Mouse (Mus musculus) midbrain, embryonic 13.5 days (tissue): ENCODE measurements at regions not wholly inside any gene's neighbourhood (a gene's known extent, or its start where the extent isn't known, plus 50 kb on each side); places are given as distances from the start of the nearest gene placed in this dataset.

ENCODE experiments used
- ATAC-seq: fragments of 200-750 bp; cut with Nextera tagmentation; 2 replicates; pipeline ENCODE4 v1.8.0; 2017; ENCODE audit warnings: mild to moderate bottlenecking, moderate TSS enrichment, moderate library complexity
- H3K27ac ChIP-seq: fragments of 300-500 bp; sonication (generic); 2 replicates; pipeline ENCODE4 v1.5.1; 2015; ENCODE audit warnings: inconsistent platforms, mild to moderate bottlenecking, moderate library complexity
- H3K27me3 ChIP-seq: fragments of 300-500 bp; sonication (generic); 2 replicates; pipeline ENCODE4 v1.6.1; 2015; ENCODE audit warnings: mild to moderate bottlenecking, inconsistent platforms
- H3K36me3 ChIP-seq: fragments of 300-500 bp; sonication (generic); 2 replicates; pipeline ENCODE4 v1.6.1; 2015; ENCODE audit warnings: mild to moderate bottlenecking, inconsistent platforms
- H3K4me1 ChIP-seq: fragments of 300-500 bp; sonication (generic); replicated peaks from 2 replicates; pipeline ENCODE4 v1.6.1; 2015; ENCODE audit warnings: inconsistent platforms
- H3K4me2 ChIP-seq: fragments of 300-500 bp; sonication (generic); replicated peaks from 2 replicates; pipeline ENCODE4 v1.6.1; 2015; ENCODE audit warnings: moderate library complexity, mild to moderate bottlenecking, inconsistent platforms
- H3K4me3 ChIP-seq: fragments of 300-500 bp; sonication (generic); replicated peaks from 2 replicates; pipeline ENCODE4 v1.5.1; 2015; ENCODE audit warnings: mild to moderate bottlenecking, inconsistent platforms
- H3K9ac ChIP-seq: fragments of 300-500 bp; sonication (generic); replicated peaks from 2 replicates; pipeline ENCODE4 v1.6.1; 2015; ENCODE audit warnings: mild to moderate bottlenecking, inconsistent platforms
- H3K9me3 ChIP-seq: fragments of 300-500 bp; sonication (generic); 2 replicates; pipeline ENCODE4 v1.6.1; 2016; ENCODE audit warnings: mild to moderate bottlenecking, inconsistent platforms
- WGBS: fragments of 180-500 bp; shearing (Covaris S2); methylation state at CpG from one replicate; pipeline ENCODE4 v1.1.7; 2015; 5-methylcytosine and 5-hydroxymethylcytosine counted together

DNA sequence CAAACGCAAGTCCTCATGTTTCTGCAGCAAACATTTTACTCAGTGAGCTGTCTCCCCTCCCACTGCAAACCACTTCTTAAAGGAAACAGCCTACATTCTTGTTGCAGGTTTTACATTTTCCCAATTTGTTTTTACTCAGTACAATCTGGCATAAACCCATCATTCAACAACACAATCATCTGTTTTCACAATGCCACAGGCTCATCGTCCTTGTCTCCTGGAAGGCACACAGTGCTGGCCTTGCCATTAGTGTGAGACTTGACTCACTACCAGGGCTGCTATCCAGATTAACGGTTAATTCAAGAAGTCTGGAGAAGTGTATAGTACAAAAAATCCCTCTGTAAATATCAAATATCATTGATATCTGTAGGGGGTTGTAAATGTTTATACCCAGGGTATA lies 2006.3 kb upstream of the 5930422O12Rik start:
- WGBS, result 75% methylated on average over 3 of the region's 3 CpGs
- H3K36me3 ChIP-seq, result no peaks in the 10 kb centered on the region

GRCm38 (mm10) chr8:31427706-31428105 lies 2000.8 kb upstream of the 5930422O12Rik start:
- H3K4me1 ChIP-seq, result no peaks in the 10 kb centered on the region
- WGBS, result 90% methylated on average over 4 of the region's 4 CpGs
- H3K9ac ChIP-seq, result no peak overlapping the region
- no peak overlapping the region for H3K27ac ChIP-seq
- H3K4me3 ChIP-seq, result no peak overlapping the region
- no peaks in the 10 kb centered on the region for H3K9me3 ChIP-seq
- no peaks in the 10 kb centered on the region for H3K36me3 ChIP-seq
- no peak for ATAC-seq
- H3K27me3 ChIP-seq, result no peaks in the 10 kb centered on the region
- no peak overlapping the region for H3K4me2 ChIP-seq

More for the DNA sequence above, 2006.3 kb upstream of the 5930422O12Rik start:
- Histone ChIP-seq H3K9ac (no peak overlapping the region), H3K27me3 (no peaks in the 10 kb centered on the region), H3K4me3 (no peak overlapping the region), H3K4me1 (no peaks in the 10 kb centered on the region), H3K4me2 (no peak overlapping the region), H3K9me3 (no peaks in the 10 kb centered on the region), H3K27ac (no peak overlapping the region)
- no peak for ATAC-seq

DNA sequence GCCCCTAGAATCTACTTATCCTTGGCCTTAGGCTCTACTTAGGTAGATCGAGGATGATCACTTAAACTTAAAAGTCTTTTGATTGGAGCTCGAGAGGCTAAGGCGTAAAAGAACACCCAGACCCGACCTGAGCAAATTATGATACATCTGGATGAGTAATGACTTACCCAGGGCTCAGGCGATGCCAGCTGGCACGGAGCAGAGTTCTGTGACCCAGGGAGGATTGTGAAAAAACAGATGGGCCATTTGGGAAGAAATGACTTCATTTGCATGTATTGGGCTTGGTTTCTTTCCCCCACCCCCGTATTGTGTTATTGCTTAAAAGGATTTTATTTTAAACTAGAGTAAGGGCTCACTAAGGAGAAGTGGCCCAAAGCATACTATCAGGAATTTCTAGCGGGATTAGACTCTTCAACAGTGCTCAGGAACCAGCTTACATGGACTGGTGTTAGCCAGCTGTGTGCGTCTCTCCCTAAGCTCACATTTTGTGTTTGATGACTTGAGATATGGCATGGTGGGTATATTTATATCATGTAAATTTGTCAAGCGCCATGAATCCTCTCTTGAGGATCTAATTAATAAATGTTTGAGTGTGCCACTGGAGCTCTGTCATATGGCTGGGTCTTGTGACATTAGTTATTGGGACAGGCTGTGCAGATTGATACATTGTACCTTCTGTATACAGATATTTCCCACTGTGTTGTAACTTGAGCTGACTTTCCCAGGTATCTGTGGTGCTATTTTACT lies 1991.9 kb upstream of the 5930422O12Rik start:
- Histone ChIP-seq H3K27ac (no peak overlapping the region), H3K9me3 (no peaks in the 10 kb centered on the region), H3K4me1 (no peaks in the 10 kb centered on the region), H3K4me2 (no peak overlapping the region), H3K27me3 (no peaks in the 10 kb centered on the region), H3K36me3 (no peaks in the 10 kb centered on the region), H3K4me3 (no peak overlapping the region), H3K9ac (no peak overlapping the region)
- WGBS, result 88% methylated on average over 10 of the region's 10 CpGs
- ATAC-seq, result no peak

- 11% methylated on average over 1 of the region's 1 CpGs for WGBS
- H3K4me1 ChIP-seq, result peaks cover 5% of the 10 kb centered on the region; the same call in 1 of the 2 replicates
- H3K36me3 ChIP-seq, result no peaks in the 10 kb centered on the region
- no peaks in the 10 kb centered on the region for H3K27me3 ChIP-seq
- H3K9me3 ChIP-seq, result no peaks in the 10 kb centered on the region
- H3K27ac ChIP-seq, result no peak overlapping the region
- no peak overlapping the region for H3K4me3 ChIP-seq
- H3K4me2 ChIP-seq, result no peak overlapping the region
- ATAC-seq, result no peak
- no peak overlapping the region for H3K9ac ChIP-seq
Measured at GRCm38 (mm10) chr8:31444834-31445233, 1983.7 kb upstream of the 5930422O12Rik start.

DNA sequence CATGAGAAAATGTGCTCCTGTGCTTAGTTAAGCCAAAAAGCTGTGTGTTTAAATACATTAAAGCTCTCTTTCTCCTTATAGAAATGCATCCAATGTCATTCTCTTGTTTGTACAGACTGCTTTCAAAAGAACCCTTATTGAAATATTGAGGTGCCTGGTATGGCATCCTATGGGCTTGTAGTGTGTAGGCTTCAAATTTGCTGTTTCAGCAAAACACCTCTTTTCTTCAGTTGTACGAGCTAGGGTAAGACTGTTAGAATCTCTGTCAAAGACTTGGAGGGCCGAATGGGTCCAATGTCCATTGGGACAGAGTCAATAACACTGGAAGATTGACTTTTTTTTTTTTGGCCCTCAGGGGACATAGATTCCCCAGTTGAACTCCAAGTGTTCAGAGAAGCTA lies 1980.5 kb upstream of the 5930422O12Rik start:
- H3K9me3 ChIP-seq, result no peaks in the 10 kb centered on the region
- no peaks in the 10 kb centered on the region for H3K27me3 ChIP-seq
- H3K9ac ChIP-seq, result no peak overlapping the region
- no peaks in the 10 kb centered on the region for H3K36me3 ChIP-seq
- WGBS, result 93% methylated on average over 2 of the region's 2 CpGs
- H3K4me3 ChIP-seq, result no peak overlapping the region
- no peak overlapping the region for H3K4me2 ChIP-seq
- peaks cover 5% of the 10 kb centered on the region; the same call in 1 of the 2 replicates for H3K4me1 ChIP-seq
- no peak overlapping the region for H3K27ac ChIP-seq
- ATAC-seq, result no peak

- Histone ChIP-seq H3K9ac (no peak overlapping the region), H3K27ac (no peak overlapping the region), H3K4me1 (peaks cover 14% of the 10 kb centered on the region), H3K9me3 (no peaks in the 10 kb centered on the region), H3K27me3 (no peaks in the 10 kb centered on the region), H3K36me3 (no peaks in the 10 kb centered on the region), H3K4me2 (peak overlapping the region; percentile 9), H3K4me3 (no peak overlapping the region)
- 33% methylated on average over 16 of the region's 16 CpGs for WGBS
- ATAC-seq, result peak; percentile 72
Measured at GRCm38 (mm10) chr8:31454736-31455391, 1973.6 kb upstream of the 5930422O12Rik start.

GRCm38 (mm10) chr8:31460349-31460748 lies 1968.2 kb upstream of the 5930422O12Rik start:
- 90% methylated on average over 3 of the region's 3 CpGs for WGBS
- H3K9me3 ChIP-seq, result no peaks in the 10 kb centered on the region
- no peaks in the 10 kb centered on the region for H3K27me3 ChIP-seq
- no peak overlapping the region for H3K27ac ChIP-seq
- ATAC-seq, result 0 out of 2 replicates have a peak, but pooled peaks have one; percentile 37
- no peak overlapping the region for H3K9ac ChIP-seq
- H3K36me3 ChIP-seq, result no peaks in the 10 kb centered on the region
- no peak overlapping the region for H3K4me3 ChIP-seq
- peaks cover 7% of the 10 kb centered on the region for H3K4me1 ChIP-seq
- no peak overlapping the region for H3K4me2 ChIP-seq
